Mouse (Mus musculus) Muller cell, postnatal 12 days (primary cell): ENCODE data around the gene Mfn2.
"Not testable (repeated sequence)": the region's sequence is repeated elsewhere in the genome, so short reads cannot be mapped to it uniquely, and the experiment has no call there.

Experiments used
- DNase-seq: peaks from one replicate; pipeline ENCODE4 v3.0.0-alpha.2; 2015; ENCODE audit errors: inconsistent ontology term

The Mfn2 gene

DNA sequence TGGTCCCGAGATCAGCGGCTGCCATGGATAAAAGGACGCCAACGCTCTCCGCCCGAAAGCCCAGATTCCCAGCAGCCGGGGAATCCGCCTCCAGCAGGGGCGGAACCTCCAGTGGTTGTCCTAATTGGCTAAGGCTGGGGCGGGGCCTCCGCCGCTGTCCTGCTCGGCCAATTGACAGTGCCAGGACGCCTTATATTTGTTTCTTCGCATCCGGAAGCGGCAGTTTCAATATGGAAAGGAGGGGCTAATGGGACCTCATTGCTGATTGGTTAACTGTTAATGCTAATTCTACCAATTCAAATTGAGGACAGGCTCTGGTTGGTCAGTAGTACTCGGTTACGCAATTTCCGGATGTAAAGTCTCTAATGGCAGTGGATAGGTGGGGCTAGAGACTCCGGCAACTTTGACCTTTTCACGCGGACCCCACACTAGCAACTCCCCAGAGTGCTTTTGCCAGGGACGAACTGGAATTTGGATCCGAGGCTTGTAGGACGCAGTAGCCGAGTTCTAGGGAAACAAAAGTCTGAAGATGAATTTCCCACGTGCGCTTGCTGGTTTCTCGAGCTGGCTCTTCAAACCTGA lies 36.0 kb downstream of the Mfn2 start, which contains the start of the genes Miip and Fv1:
Miip (minus strand) TSS at position 367 of the 582 bp plus-strand sequence.
Fv1 (plus strand) TSS at position 530 of the 582 bp plus-strand sequence.
- peak; percentile 99 for DNase-seq

- no peak for DNase-seq
Measured at GRCm38 (mm10) chr4:147867563-147868449, 36.7 kb downstream of the Mfn2 start.

- DNase-seq = peak; percentile 21
Measured at GRCm38 (mm10) chr4:147866793-147867192, 37.7 kb downstream of the Mfn2 start.

DNA sequence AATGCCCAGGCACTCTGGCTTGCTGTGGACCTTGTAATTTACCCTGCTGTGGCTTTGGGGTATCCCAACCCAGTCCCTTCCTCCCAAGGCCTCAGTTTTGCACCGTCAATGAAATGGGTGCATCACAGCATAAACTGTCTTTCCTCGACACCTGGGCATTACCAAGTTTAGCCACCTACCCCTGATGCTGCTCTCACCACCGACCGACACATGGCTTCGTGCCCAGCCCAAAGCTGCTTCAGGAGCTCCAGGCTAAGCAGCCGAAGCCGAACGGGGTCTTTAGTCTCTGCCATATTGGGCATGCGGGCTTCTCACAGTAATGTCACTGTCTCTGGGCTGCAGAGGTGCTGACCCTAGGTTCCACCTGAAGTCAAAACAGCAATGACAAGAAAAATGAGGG lies 38.4 kb downstream of the Mfn2 start:
- no peak for DNase-seq

DNA sequence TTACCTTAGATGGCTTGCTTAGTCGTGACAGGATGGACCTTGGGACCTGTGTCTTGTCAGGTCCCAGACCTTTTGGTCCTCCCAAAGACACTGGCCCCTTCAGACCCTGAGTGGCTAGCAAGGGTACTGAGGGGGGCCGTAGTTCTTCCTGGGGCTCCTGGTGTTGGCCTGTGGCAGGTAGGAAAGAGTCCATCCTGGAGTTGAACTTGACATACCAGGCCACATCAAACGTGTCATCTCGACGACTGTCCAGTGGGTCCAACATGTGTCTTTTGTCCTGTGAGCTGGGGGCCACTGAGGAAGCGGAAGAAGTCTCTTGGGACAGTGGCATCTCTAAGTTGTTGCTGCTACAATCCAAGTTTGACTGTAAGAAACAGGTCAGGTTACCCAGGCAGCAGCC lies 38.9 kb downstream of the Mfn2 start:
- no peak for DNase-seq

GRCm38 (mm10) chr4:147862051-147862450 lies 42.5 kb downstream of the Mfn2 start:
- DNase-seq = no peak

DNA sequence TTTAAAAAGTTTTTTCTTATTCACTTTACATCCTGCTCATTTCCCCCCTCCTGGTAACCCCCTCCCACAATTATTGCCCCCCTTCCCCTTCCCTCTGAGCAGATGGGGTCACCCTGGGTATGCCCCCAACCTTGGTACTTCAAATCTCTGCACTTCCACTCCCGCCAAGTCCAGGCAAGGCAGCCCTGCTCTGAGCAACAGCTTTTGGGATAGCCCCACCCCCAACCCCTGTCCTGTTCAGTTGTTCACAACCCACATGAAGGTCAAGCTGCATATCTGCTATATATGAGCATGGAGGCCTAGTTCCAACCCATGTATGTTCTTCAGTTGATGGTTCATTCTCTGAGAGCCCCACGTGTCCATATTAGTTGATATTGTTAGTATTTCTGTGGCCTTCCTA lies 53.7 kb downstream of the Mfn2 start:
- DNase-seq = no peak

DNA sequence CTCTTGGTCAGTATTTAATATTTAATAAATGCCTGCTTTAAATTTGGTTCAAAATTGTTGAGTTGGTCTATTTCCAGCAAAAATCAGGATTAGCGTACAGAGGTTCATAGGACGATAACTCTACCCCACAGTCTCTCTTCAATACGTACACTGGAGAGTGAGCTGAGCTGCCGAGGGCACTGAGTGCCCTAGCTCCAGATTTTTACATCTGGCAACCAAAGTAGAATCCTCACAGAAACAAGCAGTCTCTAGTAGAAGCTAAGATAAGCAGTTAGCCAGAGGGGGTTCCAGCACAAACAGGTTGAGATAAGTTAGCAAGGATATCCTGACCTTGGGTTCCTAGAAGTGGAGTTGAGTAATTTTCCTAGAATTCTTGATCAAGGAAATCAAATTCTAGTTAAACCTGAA lies 55.9 kb downstream of the Mfn2 start:
- no peak for DNase-seq

- peak; percentile 79 for DNase-seq
Measured at GRCm38 (mm10) chr4:147847614-147848583, 56.6 kb downstream of the Mfn2 start, which contains the start of gene Zfp933. Zfp933 (minus strand) TSS chr4:147848366.

DNA sequence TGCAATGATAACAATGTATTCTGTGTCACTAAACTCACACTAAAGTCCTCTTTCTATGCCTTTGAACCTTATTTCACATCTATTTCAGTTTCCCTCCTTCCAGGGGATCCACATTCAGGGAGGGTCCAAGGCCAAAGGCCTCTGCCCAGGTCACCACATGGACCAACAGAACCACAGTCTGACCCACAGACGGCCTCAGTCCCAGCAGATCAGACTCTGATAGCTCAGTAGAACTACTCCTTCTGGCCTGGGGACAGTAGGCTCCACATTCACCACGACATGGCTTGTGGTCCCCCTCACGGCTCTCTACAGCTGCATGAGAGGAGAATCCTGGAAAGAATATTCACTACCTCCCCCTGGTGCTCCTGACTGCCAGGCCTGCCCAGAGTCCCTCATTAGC lies 61.6 kb downstream of the Mfn2 start:
- no peak for DNase-seq

GRCm38 (mm10) chr4:147839282-147839681 lies 65.2 kb downstream of the Mfn2 start:
- not testable (repeated sequence) for DNase-seq

DNA sequence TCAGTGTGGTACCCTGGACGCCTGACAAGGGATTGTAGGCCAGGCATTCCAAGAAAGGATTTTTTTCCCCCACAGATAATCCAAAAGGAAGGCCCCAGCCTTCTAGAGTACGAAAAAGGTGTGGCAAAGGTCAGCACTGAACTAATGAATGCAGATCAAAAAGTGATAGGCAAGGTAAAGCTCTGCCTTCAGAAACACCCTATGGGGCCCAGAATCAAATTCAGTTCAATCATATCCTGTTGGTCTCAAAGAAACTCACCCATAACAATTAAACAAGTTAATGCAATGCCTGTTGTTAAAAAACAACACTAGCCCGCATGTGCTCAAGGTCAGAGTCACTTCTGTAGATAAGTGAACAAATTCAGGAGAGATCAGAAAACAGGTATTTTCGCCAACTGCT lies 80.1 kb downstream of the Mfn2 start:
- no peak for DNase-seq
